Mouse (Mus musculus) adrenal gland, adult (tissue): Measurements from ENCODE around the gene E130114P18Rik.

ENCODE experiments used
- DNase-seq, 2 experiments: peaks; one replicate each; pipeline ENCODE4 v3.0.0; 2022 to 2023; ENCODE audit warnings: low spot score in 1 of 2; ENCODE audit not compliant: inconsistent age in 2 of 2

E130114P18Rik gene

DNA sequence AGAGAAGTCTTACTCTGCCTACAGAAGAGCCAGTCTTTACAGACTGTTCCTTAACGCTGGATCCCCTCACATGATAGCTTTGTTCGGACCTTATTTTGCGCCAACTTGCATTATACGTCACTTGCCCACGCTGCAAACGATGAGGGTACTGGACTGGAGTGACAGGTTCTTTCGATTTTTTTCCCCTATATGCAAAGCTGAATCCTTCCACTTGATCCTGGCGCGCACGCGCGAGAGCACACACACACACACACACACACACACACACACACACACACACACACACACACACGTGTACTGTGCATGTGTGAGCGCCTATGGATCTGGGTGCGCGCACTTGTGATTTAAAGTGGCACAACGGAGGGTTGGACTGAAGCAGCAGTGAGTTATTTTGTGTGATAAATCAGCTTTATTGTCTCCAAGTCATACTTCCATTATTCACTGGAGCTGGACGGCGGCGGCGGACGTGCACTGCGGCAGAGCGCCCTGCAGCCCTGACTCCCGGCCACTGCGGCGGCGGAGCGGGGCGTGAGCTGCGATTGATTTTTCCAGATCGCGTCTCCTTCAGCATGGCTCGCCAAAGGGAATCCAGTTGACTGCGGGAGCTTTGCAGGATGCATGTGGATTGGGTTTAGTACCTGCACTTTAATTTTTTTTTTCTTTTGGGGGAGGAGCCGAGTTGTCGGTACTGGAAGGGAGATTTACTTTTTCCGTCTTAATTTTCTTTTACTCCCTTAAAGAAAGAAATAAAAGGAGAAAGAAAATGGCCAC lies 20.5 kb downstream of the E130114P18Rik start:
- DNase-seq, result peak; percentile 85 to 95

DNA sequence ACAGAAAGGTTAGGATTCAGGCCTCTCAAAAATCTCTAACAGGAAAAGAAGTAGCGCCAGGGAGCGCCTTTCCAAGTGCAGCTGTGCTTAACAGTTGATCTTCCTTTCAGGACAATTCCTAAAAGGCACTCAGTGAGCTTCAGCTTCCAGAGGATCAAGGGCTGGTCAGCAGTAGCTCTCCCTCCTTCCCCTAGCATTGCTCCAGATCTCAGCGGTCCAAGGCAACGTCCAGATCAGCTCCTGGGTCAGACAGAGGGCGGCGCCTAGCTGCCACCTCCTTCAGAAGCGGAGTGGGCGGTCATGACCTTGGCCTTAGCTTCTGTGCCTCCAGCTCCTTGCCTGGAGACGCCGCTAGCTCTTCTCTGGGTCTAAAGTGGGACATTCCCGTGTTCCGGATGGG lies 23.6 kb downstream of the E130114P18Rik start:
- peak; percentile 90 to 94 for DNase-seq

DNA sequence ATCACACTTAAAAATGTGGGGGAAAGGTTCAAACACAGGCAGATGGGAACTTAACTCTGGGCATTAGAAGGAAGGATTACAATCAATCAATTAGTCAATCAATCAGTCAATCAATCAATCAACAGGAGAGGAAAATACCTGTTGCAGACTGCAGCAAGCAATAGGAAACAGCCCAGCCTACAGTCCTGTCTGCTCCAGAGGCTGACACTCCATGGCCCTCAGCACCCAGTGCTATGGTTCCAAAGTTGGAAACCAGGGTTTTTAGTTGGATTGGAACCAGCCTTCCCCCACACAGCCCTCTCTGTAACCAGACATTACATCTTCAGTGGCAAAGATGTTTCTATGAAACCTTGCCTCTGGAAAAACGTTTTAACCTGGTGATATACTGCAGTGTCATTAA lies 24.4 kb downstream of the E130114P18Rik start:
- DNase-seq, result peak in 1 of 2 experiments; percentile 67

DNA sequence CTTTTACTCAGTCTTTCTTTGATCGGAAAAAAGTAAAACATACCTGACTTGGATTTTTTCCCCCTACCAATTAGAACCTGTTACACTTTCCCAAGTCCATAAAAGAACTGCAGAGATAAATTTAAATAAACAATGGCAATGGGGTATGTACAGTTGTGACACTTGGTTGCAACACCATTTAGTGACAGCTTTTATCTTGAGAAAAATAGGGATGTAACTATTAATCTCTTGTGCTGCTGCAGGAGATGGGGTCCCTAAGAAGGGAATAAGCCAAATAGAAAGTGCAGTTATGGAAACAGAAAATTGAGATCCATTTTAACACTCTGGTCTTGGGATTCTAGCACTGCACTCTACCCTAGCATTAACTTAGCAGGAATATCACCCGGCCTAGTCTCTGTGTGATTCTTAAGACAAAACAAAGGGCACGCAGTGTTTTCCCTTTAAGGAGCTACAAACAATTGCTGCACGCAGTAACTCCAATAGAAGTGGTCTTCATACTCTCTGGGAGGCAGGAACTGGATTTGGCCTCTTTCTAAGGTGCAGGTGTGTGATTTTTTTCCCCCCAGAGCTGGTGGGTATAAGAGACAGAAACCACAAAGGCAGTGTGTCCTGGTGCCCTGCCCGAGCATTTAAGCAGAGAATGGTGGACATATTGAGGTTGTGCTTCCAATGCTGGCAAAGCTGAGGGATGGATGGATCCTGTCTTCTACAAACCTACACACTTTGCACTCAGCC lies 25.4 kb downstream of the E130114P18Rik start:
- DNase-seq, result no peak

DNA sequence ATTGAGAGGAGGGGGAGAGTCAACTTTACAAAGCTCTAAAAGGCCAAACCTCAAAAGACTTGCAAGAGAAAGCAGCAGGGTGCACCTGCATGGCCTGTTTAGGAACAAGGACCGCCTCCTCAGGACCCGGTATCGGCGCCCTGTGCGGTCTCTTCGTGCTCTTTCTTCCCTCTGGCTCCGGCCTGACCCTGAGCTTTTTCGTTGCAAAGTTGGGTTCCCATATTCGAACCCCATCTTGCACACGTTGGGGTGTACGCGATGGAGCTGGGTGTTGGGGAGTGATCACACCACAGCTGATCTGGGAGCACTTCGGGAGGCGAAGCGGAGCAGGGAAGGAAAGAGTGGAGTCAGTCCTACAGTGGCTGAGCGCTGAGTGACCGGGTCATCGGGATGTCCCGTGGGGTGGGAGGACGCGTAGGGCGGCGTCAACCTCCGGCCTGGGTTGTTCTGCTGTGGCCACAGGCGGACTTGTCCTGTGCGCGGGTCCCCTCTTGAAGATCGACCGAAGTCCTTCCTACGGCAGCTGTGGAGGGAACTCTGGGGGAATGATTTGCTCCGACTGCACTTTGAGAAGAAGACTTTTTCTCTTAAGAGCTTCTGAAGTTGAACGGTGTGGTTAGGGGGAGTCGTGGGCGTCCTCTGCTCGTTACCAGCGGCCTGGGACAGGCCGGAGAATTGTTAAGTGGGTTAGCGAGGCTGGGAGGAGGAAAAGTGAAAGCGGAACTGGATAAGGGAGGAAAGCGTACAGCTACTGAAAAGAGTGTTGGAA lies 26.2 kb downstream of the E130114P18Rik start:
- peak; percentile 85 to 93 for DNase-seq

DNA sequence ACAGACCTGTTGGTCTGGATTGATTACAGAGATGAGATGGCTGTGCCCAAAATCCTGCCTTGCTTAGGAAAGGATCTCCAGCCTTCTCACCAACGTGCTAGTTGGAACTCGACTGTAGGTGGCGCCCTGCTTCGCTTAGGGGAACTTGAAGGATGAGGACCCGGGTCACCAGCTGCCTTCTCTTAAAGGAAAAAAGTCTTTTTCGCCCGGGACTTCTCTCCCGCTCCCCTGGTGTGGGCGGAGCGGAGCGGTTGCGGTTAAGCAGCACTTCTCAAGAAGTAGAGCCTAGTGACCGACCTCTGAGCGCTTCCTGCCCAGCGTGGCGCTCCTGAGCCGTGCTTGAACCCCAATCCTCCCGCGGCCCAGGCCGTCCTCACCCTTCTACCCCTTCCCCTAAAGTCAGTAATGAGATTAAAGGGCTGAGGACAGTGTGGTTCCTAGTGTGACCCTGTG lies 26.8 kb downstream of the E130114P18Rik start:
- DNase-seq, result peak; percentile 94 to 98

DNA sequence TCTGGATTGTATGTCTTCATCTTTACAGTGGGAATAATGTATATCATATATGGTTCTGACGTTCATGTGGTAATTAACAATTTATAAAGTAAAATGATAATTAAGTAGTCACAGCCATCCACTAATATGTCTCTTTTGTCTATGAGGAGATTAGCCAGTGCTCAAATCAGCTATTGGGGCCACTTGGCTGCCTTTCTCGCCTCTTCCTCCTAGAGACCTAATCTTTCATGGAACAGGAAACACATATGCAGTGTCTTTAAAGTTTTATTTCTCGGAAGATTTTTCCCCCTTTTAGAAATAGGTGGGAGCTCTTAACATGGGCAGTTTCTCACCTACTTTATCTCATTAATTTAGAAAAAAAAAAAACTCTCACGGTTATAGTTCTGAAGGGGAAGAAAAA lies 27.5 kb downstream of the E130114P18Rik start:
- no peak for DNase-seq

DNA sequence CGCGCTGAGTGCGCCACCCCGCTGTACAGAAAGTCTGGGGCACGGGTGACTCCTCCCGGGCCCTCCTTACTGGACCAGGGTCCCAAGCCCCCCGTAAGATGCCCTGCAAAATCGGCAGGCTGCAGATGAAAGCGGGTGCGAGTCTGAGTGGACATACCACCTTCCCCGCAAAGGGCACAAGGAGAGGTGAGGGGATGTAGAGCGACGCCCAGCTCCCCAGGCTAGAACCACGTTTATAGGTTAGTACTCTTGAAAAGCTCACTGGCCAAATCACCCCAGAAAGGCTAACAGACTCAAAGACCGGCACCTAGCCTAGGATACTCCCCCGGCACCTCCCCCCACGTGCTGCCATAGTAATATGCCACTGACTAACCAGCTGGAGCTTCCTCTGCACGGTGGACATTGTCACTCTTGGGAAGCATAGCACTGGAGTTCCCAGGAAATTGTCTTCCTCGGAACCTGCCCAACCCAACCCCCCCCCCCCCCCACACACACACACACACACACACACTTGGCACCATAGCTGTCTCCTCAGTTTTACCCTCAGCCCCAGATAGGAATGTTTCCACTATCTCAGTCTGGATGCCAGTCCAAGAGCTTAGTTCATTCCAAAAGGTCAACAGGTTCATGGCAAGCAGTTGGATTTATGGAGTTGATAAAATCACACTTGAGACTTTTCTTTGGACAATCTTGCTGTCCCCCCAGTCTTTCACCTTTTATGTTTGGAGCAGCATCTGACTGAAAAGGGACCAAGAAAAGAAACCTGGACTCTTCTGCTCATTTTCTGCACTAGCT lies 31.6 kb downstream of the E130114P18Rik start:
- peak in 1 of 2 experiments; percentile 49 for DNase-seq

DNA sequence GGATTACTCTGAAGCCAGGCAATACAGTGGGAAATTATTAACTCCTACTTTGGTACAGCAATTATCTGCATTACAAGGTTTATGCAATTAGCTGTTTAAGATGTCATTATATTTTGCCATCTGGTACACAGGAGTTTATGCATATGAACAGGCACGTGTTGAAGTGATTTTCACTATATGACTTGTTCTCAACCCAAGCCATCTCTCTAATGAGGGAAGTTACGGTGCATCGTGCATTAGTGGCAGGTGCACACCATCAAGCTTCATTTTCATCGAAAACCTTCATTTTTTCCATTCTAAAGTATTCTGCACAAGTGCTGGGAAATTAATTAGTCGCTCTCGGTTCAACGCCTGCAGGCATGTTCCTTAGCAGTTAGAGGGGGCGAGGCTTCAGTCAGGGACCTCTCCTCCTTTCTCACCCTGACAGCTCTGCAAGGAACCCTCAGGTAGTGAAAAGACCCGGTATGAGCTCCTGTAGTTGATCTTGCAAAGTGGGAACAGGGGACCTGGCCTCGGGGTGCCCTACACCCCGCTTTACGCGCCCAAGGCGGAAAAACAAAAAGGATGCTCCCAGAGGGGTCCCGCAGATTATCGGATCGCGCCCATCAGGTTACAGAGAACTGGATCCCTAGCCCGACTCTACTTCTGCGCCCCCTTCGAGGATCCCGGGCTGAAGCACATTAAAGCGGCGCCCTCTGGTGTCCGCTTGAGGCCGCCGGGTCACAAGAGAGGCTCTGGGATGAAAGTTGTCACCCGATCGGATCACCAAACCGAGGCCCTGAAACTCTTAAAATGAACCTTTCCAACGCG lies 32.4 kb downstream of the E130114P18Rik start:
- peak; percentile 83 to 95 for DNase-seq

DNA sequence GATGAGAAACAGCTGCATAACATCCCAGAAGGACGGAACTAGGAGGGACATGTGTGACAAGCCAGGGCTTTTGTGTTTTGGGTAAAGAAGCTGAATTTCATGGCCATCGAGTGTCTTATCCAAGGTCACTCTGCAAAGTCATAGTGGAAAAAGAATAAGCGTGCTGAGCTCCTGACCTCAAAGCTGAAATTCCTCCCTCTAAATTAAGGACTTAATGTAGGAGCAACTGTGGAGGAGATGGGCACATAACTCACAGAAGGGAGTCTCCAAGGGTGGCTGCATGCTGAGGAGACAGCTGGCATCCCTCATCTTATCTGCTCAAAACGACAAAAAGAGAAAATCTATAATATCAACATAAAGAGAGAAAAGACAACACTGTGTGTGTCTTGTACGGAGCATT lies 33.9 kb downstream of the E130114P18Rik start:
- DNase-seq, result peak in 1 of 2 experiments; percentile 8

DNA sequence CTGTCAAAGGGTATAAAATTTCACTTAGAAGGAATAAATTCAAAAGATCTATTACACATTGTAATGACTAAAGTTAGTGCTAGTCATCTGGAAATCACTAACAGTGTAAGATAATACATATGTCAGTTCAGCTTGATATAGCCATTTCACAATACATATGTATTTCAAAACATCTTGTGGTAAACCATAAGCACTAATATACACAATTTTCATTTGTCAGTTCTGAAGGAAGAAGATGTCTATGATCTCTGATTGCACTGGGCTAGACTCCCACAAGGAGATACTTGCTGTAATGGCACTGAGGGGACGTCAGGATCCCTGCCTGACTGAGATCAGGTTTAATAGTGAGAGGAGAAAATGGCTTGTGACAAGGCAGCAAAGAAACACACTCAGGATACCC lies 44.5 kb downstream of the E130114P18Rik start:
- no peak for DNase-seq

DNA sequence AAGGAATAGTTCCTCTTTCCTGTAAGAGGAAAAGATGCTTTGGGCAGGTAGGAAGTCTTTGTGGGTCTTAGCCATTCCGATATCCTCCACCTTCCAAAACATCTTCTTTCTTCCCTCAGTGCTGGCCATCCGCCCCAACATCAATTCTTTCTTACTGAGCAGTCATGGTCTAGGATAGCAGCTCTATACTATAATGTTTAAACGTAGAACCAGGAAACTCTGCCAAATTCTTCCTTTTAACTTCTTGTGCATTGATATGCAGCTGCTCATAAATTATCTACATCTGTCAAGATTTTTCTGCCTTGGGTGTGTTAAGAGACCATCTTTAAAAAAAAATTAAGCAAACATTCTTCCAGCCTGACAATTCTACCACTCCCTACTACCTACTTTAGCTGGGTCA lies 47.5 kb downstream of the E130114P18Rik start:
- DNase-seq, result no peak

DNA sequence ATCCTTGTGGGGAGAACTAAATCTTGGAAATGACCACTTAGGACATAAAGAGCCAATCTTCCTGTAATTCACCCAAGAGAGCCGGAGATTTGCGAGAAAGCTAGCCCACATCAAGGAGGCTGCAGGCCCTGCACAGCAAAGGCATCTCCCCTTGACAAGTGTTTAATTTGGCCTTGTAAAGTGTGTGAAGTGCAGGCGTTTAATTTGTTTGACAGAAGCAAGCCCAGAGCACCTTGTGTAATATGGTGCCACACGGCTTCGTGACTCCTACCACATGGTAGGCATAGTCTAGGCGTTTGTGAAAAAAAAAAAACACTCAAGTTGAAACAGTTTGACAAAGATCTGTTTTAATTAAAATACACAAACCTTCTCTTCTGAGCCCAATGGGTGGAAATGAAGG lies 47.9 kb downstream of the E130114P18Rik start:
- no peak for DNase-seq

DNA sequence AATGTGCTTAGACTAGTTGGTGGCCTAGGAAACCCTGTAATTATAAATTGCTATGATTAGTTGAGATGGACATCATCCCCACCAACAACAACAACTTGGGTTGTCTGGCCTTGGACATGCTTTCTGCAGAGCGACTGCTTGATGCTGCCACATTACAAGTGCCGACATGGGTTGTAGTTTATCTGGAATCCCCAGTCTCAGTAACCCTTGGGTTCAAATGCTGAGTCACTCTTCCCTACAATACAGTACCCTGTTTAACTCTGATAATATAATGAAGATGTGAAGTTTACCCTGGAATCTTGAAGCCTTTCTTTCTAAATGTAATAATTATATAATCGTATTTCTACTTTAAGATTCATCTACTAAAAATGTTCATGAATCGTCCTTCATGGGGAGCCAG lies 49.4 kb downstream of the E130114P18Rik start:
- DNase-seq, result no peak

DNA sequence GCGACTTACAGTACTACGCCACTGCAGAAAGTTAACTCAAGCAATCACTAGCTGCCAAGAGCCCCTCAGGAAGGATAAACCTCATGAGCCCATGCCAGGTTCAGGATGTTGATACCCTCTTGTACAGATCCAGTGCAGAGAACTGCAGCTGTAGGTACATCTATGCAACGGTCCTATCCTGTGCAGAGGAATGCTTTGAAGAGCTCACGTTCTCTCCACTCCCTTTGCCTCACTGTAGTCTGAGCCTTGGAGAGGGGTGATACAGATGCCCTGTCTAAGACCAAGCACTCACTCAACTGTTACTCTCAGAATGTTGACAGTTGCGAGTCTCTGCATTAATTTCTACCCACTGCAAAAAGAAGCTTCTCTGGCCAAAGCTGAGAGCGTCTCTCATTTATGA lies 54.5 kb downstream of the E130114P18Rik start:
- DNase-seq, result no peak

DNA sequence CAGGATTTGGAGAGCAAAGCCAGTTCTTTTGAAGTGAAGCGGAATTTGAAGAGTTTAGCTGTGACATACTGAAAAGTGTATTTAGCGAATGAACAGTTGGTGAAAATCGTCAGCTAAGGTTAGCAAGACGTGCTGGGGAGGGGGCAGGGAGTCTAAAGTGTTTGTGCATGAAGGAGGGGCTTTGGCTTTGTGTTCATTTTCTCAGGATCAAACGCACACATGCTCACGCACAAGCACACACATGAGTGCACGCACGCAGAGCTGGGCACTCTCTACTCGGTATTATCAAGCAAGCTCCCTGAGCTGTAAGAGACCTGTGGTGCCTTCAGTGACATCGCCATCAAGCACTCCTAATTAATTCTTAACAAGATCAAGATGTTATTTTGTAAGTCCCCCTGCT lies 55.2 kb downstream of the E130114P18Rik start:
- DNase-seq, result no peak

DNA sequence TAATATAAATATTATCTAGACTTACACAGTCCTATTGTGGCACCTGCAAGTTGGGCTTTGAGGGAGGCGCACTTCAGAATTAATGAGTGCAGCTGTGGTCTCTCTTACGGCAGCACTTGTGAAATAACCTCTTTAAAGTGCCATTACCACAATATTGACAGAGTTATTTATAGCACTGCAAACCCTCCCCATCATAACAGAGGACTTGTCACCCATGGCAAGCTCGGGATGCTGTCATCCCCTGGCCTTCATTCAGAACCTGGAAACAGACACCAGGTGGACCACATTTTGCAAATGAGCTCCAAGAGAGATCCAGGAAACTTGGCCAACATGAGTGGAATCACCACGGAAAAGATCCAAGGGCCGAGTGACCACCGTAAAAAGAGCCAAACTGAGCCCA lies 63.3 kb downstream of the E130114P18Rik start:
- no peak for DNase-seq

DNA sequence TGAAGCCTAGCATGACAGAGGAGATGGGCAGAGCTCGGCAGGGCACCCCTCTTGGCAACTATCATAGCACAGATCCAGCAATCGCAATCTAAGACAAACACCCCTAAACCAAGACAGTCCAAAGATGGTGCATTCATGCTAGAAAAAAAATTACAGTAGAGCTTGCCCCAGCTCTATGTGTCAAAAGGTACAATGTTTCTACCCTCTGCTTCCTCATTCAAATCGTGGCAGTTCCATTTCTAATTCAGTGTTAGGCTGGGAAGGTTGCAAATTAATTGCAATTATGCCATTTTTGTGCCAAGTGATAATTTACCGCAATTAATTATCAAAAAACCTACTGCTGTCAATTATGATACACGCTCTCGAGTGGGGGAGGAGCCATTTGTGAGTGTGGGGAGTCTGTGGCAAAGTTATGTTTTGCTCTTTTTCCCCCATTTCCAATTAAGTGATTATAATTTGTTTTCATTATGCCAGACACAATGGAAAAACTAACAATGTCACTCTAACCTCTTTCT lies 63.7 kb downstream of the E130114P18Rik start:
- DNase-seq, result no peak

DNA sequence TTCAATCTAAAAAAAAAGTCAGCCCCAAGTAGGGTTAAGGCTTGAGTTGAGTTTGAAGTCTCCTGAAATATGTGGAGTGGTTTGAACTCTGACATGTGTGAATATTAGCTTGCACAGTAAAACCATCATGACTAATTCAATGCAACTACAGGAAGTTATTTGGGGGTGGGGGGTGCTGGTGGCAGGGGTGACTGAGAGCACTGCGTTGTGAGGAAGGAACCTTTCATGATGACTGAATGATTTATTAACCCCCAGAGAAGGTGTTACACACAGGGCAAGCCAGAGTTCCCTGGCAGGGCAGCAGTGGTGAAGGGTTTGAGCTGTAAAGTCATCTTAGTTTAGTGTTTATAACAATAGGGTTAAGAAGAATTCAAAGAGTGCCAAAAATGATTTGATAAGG lies 65.3 kb downstream of the E130114P18Rik start:
- no peak for DNase-seq
